Mouse (Mus musculus) MEL (cell line): Measurements from ENCODE around the gene Fam219a. TPM values are rescaled to one million over a fixed set of nuclear protein-coding genes. Genes with fewer than 3 reads are reported as not detected.

Experiments
- DNase-seq: peaks from one replicate; pipeline ENCODE4 v3.0.0; 2011; ENCODE audit warnings: low read depth, low spot score
- H3K27ac ChIP-seq: 2 replicates; pipeline ENCODE4 v1.5.1; 2012; ENCODE audit warnings: low read depth, mild to moderate bottlenecking, control low read depth, low read length, moderate library complexity; ENCODE audit not compliant: control insufficient read depth
- H3K27me3 ChIP-seq, 2 experiments: fragments of 150-350 bp in 1 of 2; sonication (generic) in 1 of 2; 2 replicates each; pipeline ENCODE4 v1.6.1; 2012; ENCODE audit warnings: low read length in 2 of 2, mild to moderate bottlenecking in 2 of 2, improper control_type of control experiment in 1 of 2, moderate library complexity in 1 of 2; ENCODE audit not compliant: insufficient read depth in 2 of 2, control insufficient read depth in 1 of 2
- H3K36me3 ChIP-seq, 2 experiments: 2 replicates each; pipeline ENCODE4 v1.6.1; 2012 to 2014; ENCODE audit warnings: low read length in 2 of 2, improper control_type of control experiment in 1 of 2, inconsistent platforms in 1 of 2, mild to moderate bottlenecking in 1 of 2; ENCODE audit not compliant: insufficient read depth in 2 of 2, control insufficient read depth in 1 of 2
- H3K4me1 ChIP-seq, 2 experiments: fragments of 150-350 bp in 1 of 2; sonication (generic) in 1 of 2; 2 replicates each; pipeline ENCODE4 v1.6.1; 2012; ENCODE audit warnings: low read length in 2 of 2, improper control_type of control experiment in 1 of 2, mild to moderate bottlenecking in 1 of 2; ENCODE audit not compliant: insufficient read depth in 2 of 2, control insufficient read depth in 1 of 2
- H3K4me3 ChIP-seq, 2 experiments: fragments of 150-350 bp in 1 of 2; sonication (generic) in 1 of 2; 2 replicates each; pipeline ENCODE4 v1.5.1; 2012; ENCODE audit warnings: low read depth in 2 of 2, low read length in 2 of 2, mild to moderate bottlenecking in 2 of 2, moderate library complexity in 2 of 2, control low read depth in 1 of 2, improper control_type of control experiment in 1 of 2; ENCODE audit not compliant: control insufficient read depth in 1 of 2, insufficient read depth in 1 of 2
- H3K79me2 ChIP-seq: 2 replicates; pipeline ENCODE4 v1.6.1; 2012; ENCODE audit warnings: mild to moderate bottlenecking, low read length, moderate library complexity; ENCODE audit not compliant: control insufficient read depth, poor library complexity, insufficient read depth
- H3K9ac ChIP-seq: 2 replicates; pipeline ENCODE4 v1.6.1; 2012; ENCODE audit warnings: low read depth, mild to moderate bottlenecking, control low read depth, low read length, moderate library complexity; ENCODE audit not compliant: control insufficient read depth, poor library complexity, severe bottlenecking
- H3K9me3 ChIP-seq: fragments of 150-350 bp; sonication (generic); replicated peaks from 2 replicates; pipeline ENCODE4 v1.6.1; 2012; ENCODE audit warnings: mild to moderate bottlenecking, low read length, improper control_type of control experiment, moderate library complexity; ENCODE audit not compliant: insufficient read depth
- CHD2 ChIP-seq: IDR thresholded peaks from 2 replicates; pipeline ENCODE4 v1.6.1; 2011; ENCODE audit warnings: low read length, improper control_type of control experiment
- E2F4 ChIP-seq: IDR thresholded peaks from 2 replicates; pipeline ENCODE4 v1.6.1; 2011; ENCODE audit warnings: low read depth, low read length, improper control_type of control experiment, borderline replicate concordance
- EP300 ChIP-seq, 2 experiments: IDR thresholded peaks; 2 replicates each; pipeline ENCODE4 v1.6.1; 2011; ENCODE audit warnings: improper control_type of control experiment in 2 of 2, low read length in 2 of 2, low read depth in 1 of 2, mild to moderate bottlenecking in 1 of 2
- ETS1 ChIP-seq: IDR thresholded peaks from 2 replicates; pipeline ENCODE4 v1.6.1; 2012; ENCODE audit warnings: low read depth, mild to moderate bottlenecking, inconsistent platforms, low read length, improper control_type of control experiment, moderate library complexity
- GABPA ChIP-seq: IDR thresholded peaks from 2 replicates; pipeline ENCODE4 v1.6.1; 2012; ENCODE audit warnings: low read depth, mild to moderate bottlenecking, inconsistent platforms, low read length, improper control_type of control experiment, moderate library complexity
- GATA1 ChIP-seq: IDR thresholded peaks from 2 replicates; pipeline ENCODE4 v1.6.1; 2011; ENCODE audit warnings: low read depth, low read length, improper control_type of control experiment
- HCFC1 ChIP-seq: IDR thresholded peaks from 2 replicates; pipeline ENCODE4 v1.6.1; 2012; ENCODE audit warnings: low read depth, mild to moderate bottlenecking, inconsistent platforms, low read length, improper control_type of control experiment, moderate library complexity
- JUND ChIP-seq: IDR thresholded peaks from 2 replicates; pipeline ENCODE4 v1.6.1; 2011; ENCODE audit warnings: low read depth, mild to moderate bottlenecking, improper control_type of control experiment, low read length
- MAFK ChIP-seq: IDR thresholded peaks from 2 replicates; pipeline ENCODE4 v1.6.1; 2011; ENCODE audit warnings: low read depth, mild to moderate bottlenecking, low read length, improper control_type of control experiment, borderline replicate concordance
- MAZ ChIP-seq: IDR thresholded peaks from 2 replicates; pipeline ENCODE4 v1.6.1; 2012; ENCODE audit warnings: low read depth, mild to moderate bottlenecking, inconsistent platforms, low read length, improper control_type of control experiment
- MEF2A ChIP-seq: IDR thresholded peaks from 2 replicates; pipeline ENCODE4 v1.6.1; 2014; ENCODE audit warnings: low read depth, mild to moderate bottlenecking, inconsistent platforms, low read length, improper control_type of control experiment; ENCODE audit not compliant: poor library complexity, insufficient replicate concordance, severe bottlenecking; ENCODE audit errors: extremely low read depth
- MXI1 ChIP-seq: IDR thresholded peaks from 2 replicates; pipeline ENCODE4 v1.6.1; 2011; ENCODE audit warnings: mild to moderate bottlenecking, low read depth, low read length, improper control_type of control experiment
- MYB ChIP-seq: IDR thresholded peaks from 2 replicates; pipeline ENCODE4 v1.6.1; 2011; ENCODE audit warnings: mild to moderate bottlenecking, low read depth, low read length, improper control_type of control experiment
- MYC ChIP-seq: IDR thresholded peaks from 2 replicates; pipeline ENCODE4 v1.6.1; 2011; ENCODE audit warnings: low read depth, mild to moderate bottlenecking, low read length, improper control_type of control experiment, moderate library complexity
- NELFE ChIP-seq: IDR thresholded peaks from 2 replicates; pipeline ENCODE4 v1.6.1; 2011; ENCODE audit warnings: low read depth, low read length, improper control_type of control experiment
- NRF1 ChIP-seq: IDR thresholded peaks from 2 replicates; pipeline ENCODE4 v1.6.1; 2014; ENCODE audit warnings: low read depth, mild to moderate bottlenecking, inconsistent platforms, low read length, improper control_type of control experiment, moderate library complexity; ENCODE audit not compliant: poor library complexity, insufficient read depth, severe bottlenecking
- RAD21 ChIP-seq: IDR thresholded peaks from 2 replicates; pipeline ENCODE4 v1.6.1; 2011; ENCODE audit warnings: mild to moderate bottlenecking, low read depth, low read length, improper control_type of control experiment
- RCOR1 ChIP-seq: IDR thresholded peaks from 2 replicates; pipeline ENCODE4 v1.6.1; 2012; ENCODE audit warnings: low read depth, mild to moderate bottlenecking, inconsistent platforms, low read length, improper control_type of control experiment
- SIN3A ChIP-seq: IDR thresholded peaks from 2 replicates; pipeline ENCODE4 v1.6.1; 2012; ENCODE audit warnings: low read length, improper control_type of control experiment, inconsistent platforms
- SMC3 ChIP-seq: IDR thresholded peaks from 2 replicates; pipeline ENCODE4 v1.6.1; 2011; ENCODE audit warnings: low read depth, low read length, improper control_type of control experiment
- TBP ChIP-seq: IDR thresholded peaks from 2 replicates; pipeline ENCODE4 v1.8.0; 2011; ENCODE audit warnings: low read depth, low read length, improper control_type of control experiment
- UBTF ChIP-seq: IDR thresholded peaks from 2 replicates; pipeline ENCODE4 v1.6.1; 2012; ENCODE audit warnings: low read depth, mild to moderate bottlenecking, inconsistent platforms, low read length, improper control_type of control experiment, moderate library complexity, borderline replicate concordance; ENCODE audit not compliant: insufficient read depth
- USF1 ChIP-seq: IDR thresholded peaks from 2 replicates; pipeline ENCODE4 v1.6.1; 2014; ENCODE audit warnings: low read depth, mild to moderate bottlenecking, inconsistent platforms, low read length, improper control_type of control experiment, moderate library complexity
- ZC3H11A ChIP-seq: IDR thresholded peaks from 2 replicates; pipeline ENCODE4 v1.6.1; 2012; ENCODE audit warnings: low read depth, mild to moderate bottlenecking, inconsistent platforms, low read length, improper control_type of control experiment
- ZMIZ1 ChIP-seq: IDR thresholded peaks from 2 replicates; pipeline ENCODE4 v1.6.1; 2012; ENCODE audit warnings: low read depth, mild to moderate bottlenecking, inconsistent platforms, low read length, improper control_type of control experiment, moderate library complexity
- polyA plus RNA-seq, 2 experiments: library from polyadenylated mRNA; stranded (reverse) in 1 of 2; unstranded in 1 of 2; fragments of >175 nt in 1 of 2; fragments of >200 nt in 1 of 2; gene quantifications; 2 replicates each; pipeline versions ENCODE4 v1.2.1 to v1.2.4; 2012; ENCODE audit warnings: low replicate concordance in 2 of 2, low read depth in 1 of 2; ENCODE audit not compliant: insufficient read length in 2 of 2, insufficient read depth in 1 of 2, missing spikeins in 1 of 2
- total RNA-seq: library from RNA; depleted of rRNA; stranded (reverse); fragments of 300-350 nt; gene quantifications from 2 replicates; pipeline ENCODE4 v1.2.3, GENCODE M21; 2012

Fam219a gene
- total and polyA plus RNA-seq, 3 experiments: 0.85 to 3.8 TPM; not detected in 1

DNA sequence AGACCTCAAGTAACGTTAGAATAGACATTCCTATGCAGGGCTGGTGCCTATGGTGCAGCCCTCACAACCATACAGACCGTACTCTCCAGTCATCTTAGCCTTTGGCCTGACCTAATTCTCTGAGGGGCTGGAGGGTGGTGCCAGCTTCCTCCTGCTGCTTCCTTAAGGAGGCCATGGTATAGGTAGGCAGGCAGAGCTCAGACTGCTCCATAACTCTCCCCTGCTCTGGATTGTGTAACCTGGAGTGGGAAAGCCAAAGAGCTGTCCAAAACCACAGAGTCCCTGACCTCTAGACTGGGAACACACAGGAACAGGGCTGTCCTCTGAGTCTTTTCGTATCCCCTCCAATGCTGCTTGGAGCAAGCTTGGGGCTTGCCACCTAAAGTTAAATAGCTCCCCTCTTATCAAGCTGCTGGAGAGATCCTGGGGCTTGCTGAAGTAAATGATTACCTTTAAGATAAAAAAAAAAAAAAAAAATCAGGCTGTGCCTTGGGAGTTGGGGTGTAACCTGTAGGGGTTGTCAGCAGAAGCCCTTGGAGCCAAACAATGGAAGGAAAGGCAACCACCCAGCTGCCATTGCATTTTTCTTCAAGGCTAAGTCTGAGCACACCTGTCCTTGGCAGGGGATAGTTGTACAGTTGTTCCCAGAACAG, 75.7 kb downstream of the Fam219a start:
- Histone ChIP-seq H3K9ac (no peak overlapping the region), H3K27me3 (0 out of 4 replicates have a peak, but pooled peaks cover 0 to 2% of the 10 kb centered on the region in 2 experiments), H3K27ac (no peak overlapping the region), H3K9me3 (no peaks in the 10 kb centered on the region), H3K4me1 (no peaks in the 10 kb centered on the region), H3K79me2 (no peaks in the 10 kb centered on the region), H3K36me3 (no peaks in the 10 kb centered on the region), H3K4me3 (no peak overlapping the region)
- TF ChIP-seq ZMIZ1: no peak
- TF ChIP-seq MAFK: no peak
- TF ChIP-seq E2F4: no peak
- no peak for TF ChIP-seq EP300 (IDR thresholded peaks at IDR 0.05; ENCODE audit: low read depth in 1 of 2, low read length in 2 of 2)
- no peak for TF ChIP-seq MAZ
- no peak for TF ChIP-seq NRF1
- no peak for TF ChIP-seq RCOR1
- DNase-seq: no peak

DNA sequence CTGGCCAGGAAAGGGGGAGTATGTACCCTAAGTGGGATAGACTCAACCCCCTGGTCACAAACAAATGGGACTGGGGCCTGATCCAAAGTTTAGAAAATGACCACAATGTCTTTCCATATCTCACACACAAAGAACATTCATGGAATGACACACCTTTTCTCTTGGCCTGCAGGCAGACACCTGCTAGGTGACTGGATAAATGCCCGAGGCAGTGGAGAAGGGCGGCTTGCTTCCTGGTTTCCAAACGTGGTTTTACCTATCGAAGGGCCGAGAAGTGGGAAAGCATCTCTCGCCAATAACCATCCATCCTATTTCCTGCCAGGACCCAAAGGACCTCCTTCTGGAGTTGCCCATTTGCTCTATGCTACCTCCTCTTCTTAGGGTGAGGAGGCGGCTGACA, 76.4 kb downstream of the Fam219a start:
- Histone ChIP-seq H3K4me1 (no peaks in the 10 kb centered on the region), H3K27ac (no peak overlapping the region), H3K79me2 (no peaks in the 10 kb centered on the region), H3K9ac (no peak overlapping the region), H3K4me3 (no peak overlapping the region), H3K9me3 (no peaks in the 10 kb centered on the region), H3K27me3 (0 out of 4 replicates have a peak, but pooled peaks cover 0 to 2% of the 10 kb centered on the region in 2 experiments), H3K36me3 (no peaks in the 10 kb centered on the region)
- no peak for DNase-seq
- TF ChIP-seq ZC3H11A: no peak
- TF ChIP-seq GATA1: no peak
- no peak for TF ChIP-seq RAD21
- no peak for TF ChIP-seq ZMIZ1
- TF ChIP-seq UBTF: no peak
- no peak for TF ChIP-seq USF1
- TF ChIP-seq MYB: no peak
- no peak for TF ChIP-seq ETS1

DNA sequence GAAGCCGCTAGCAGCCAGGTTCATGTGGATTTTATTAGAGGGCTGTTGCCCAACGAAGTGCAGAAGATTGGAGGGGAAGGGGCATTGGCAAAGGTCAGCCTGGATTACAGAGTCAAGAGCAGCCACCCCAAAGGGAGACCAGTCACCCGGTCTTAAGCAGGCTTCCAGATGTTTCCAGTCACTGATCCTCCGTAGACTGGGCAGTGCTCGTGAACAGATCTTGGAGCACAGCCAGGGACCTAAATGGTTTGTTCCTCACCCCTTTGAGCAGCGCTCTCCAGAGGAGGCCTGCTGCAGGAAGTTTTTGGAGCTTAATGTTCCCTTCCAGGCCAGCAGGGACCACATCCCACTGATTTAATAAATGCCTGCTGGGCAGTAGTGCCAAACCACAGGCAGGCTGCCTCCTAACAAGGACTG, 87.7 kb downstream of the Fam219a start:
- no peak overlapping the region for H3K4me3 ChIP-seq
- no peak for DNase-seq
- TF ChIP-seq RCOR1: no peak
- no peak for TF ChIP-seq ZC3H11A
- no peak for TF ChIP-seq SIN3A
- no peak for TF ChIP-seq MYB
- TF ChIP-seq MYC: no peak
- no peak for TF ChIP-seq CHD2
- no peak for TF ChIP-seq MEF2A
- TF ChIP-seq JUND: no peak
- no peak for TF ChIP-seq TBP
- no peak for TF ChIP-seq ETS1
- TF ChIP-seq MXI1: no peak
- TF ChIP-seq NELFE: no peak
- TF ChIP-seq E2F4: no peak
- TF ChIP-seq SMC3: no peak
- no peak for TF ChIP-seq HCFC1
- no peak for TF ChIP-seq GATA1
- TF ChIP-seq GABPA: no peak

More for the DNA sequence above, 87.7 kb downstream of the Fam219a start:
- no peaks in the 10 kb centered on the region for H3K27me3 ChIP-seq
- no peaks in the 10 kb centered on the region for H3K79me2 ChIP-seq
- H3K27ac ChIP-seq: no peak overlapping the region
- no peaks in the 10 kb centered on the region for H3K4me1 ChIP-seq
- no peaks in the 10 kb centered on the region; a peak in 1 of 4 replicates for H3K36me3 ChIP-seq
- no peaks in the 10 kb centered on the region for H3K9me3 ChIP-seq
- H3K9ac ChIP-seq: no peak overlapping the region
